Mouse (Mus musculus) lung, postnatal 4 days (tissue): ENCODE results near the gene Stum.

ENCODE experiments used
- DNase-seq, 2 experiments: peaks; one replicate each; pipeline ENCODE4 v3.0.0; 2021

Stum gene

DNA sequence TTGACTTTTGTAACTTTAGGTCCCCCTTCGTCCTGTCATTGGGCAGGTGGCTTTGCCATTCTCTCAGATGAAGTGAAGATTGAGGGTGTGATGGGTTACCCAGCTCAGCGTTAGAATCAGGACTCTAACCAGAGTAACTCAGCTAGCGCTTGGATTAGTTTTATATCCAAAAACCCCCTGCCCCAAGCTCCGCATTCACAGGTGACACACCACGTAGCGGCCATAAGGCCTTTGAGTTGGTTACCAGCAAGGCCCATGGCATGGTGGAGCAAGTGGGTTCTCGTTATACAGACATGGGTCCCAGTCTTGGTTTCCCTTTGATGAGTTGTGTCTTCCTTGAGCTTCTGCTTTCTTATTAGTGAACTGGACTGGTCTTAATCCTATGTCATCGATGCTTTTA is 99.4 kb downstream of the Stum start:
- no peak for DNase-seq
